Mouse (Mus musculus) retina, adult 2 months (tissue): ENCODE results near the gene Clybl.

ENCODE experiments used
- DNase-seq: peaks from one replicate; pipeline ENCODE4 v3.0.0-alpha.2; 2012; ENCODE audit warnings: low read depth, low spot score

Gene Clybl

GRCm38 (mm10) chr14:122413542-122413928, 232.0 kb downstream of the Clybl start:
- no peak for DNase-seq

- no peak for DNase-seq
Measured at GRCm38 (mm10) chr14:122414786-122415185, 233.3 kb downstream of the Clybl start.

- no peak for DNase-seq
Measured at GRCm38 (mm10) chr14:122416166-122416771, 234.8 kb downstream of the Clybl start.

DNA sequence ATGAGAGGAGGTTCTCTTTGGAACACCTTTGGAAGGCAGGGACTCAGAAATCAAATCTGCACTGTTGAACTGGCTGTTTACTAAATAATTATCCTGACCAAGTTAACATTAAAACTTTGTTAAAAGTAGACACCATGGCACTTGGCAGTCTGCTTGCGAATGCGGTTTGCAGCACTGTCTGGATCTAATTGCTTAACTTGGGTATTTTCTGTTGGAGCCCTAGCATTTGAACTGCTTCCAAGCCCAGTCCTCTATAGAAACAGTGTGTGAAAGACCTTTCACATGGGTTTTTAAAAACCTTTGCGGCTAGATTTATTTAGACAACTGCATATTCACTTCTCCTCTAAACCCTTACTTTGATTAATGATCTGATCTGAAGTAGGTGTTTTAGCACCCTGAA, 242.9 kb downstream of the Clybl start:
- no peak for DNase-seq

- DNase-seq: no peak
Measured at GRCm38 (mm10) chr14:122426529-122427203, 245.2 kb downstream of the Clybl start.

- DNase-seq: no peak
Measured at GRCm38 (mm10) chr14:122427204-122427560, 245.7 kb downstream of the Clybl start.

- DNase-seq: no peak
Measured at GRCm38 (mm10) chr14:122427654-122428053, 246.2 kb downstream of the Clybl start.

DNA sequence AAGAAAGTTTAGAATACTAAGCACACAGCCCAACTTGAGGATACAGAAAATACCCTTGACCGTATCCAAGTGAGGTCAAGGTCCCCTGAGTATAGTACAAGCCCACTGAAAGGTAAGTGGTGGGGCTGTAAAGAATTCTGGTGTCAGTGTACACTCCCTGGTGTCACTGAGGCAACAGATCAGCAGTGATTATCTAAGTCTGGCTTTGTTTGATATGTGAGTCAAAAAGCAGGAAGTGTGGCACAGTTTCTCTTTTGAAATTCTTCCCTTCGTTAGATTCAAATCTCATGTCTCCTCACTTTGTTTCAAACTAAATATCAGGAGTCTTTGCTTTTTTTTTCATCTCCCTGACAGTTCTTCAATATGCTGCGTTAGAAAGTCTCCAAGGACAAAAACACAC, 251.1 kb downstream of the Clybl start:
- DNase-seq: no peak

- no peak for DNase-seq
Measured at GRCm38 (mm10) chr14:122434039-122434438, 252.5 kb downstream of the Clybl start.

DNA sequence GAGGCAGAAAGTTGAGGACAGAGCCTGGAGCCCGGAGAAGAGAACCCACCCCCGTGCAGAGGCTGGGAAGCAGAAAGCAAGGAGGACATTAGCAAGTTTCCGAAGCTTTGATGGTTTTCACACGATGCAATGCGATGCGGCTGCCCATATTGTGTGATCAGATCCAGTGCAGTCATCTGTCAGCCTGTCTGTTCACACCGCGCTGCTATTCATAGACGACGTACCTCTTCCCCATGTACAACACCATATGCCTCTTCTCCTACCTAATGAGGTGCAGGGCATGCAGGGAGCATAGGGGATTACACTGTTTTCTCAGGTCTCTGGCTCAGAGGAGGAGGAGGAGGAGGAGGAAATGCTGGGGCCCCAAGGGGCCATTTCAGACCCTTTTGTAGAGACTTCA, 255.3 kb downstream of the Clybl start:
- no peak for DNase-seq

DNA sequence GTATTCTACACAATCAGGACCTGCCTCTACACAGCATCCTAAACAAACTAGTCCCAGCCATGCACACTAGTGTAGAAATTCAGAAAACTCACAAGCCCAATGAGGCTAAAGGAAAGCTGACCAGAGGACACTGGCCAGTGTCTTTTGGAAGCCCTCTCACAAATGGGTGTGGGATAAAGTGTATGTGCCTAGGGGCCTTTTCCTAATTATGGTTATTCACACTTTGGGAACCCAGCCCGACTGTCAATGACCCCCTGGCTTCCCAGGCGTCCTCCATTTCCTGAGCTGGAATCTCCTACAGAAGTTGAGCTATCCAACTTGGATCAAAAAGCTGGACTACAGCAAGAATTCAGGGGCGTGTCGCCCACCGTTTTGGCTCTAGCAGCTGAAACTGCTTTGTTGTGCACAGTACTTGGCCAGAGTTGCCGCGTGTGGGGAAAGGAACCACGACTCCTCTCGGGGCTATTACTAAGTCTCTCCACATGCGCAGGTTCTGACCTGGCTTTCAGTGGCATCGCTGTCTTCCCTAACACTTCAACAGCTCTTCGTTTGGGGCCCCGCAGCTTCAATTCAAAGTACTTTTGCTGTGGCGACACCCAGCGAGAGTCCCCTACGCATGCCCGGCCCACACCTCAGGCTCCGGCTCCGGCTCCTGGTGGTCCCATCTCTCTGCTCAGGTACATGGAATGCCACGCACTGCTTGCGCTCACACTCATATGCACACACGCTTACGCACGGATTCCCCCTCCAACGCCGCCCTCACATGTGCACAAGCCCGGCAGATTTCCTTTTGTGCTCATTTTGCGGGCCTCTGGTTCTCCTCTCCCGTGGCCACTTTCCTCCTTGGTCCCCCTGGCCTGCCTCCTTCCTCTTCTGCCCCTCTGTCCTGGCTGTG, 268.3 kb downstream of the Clybl start:
- DNase-seq: no peak

- no peak for DNase-seq
Measured at GRCm38 (mm10) chr14:122450496-122451382, 269.2 kb downstream of the Clybl start, which contains the start of gene Gm5089. Gm5089 (minus strand) TSS chr14:122451115.

DNA sequence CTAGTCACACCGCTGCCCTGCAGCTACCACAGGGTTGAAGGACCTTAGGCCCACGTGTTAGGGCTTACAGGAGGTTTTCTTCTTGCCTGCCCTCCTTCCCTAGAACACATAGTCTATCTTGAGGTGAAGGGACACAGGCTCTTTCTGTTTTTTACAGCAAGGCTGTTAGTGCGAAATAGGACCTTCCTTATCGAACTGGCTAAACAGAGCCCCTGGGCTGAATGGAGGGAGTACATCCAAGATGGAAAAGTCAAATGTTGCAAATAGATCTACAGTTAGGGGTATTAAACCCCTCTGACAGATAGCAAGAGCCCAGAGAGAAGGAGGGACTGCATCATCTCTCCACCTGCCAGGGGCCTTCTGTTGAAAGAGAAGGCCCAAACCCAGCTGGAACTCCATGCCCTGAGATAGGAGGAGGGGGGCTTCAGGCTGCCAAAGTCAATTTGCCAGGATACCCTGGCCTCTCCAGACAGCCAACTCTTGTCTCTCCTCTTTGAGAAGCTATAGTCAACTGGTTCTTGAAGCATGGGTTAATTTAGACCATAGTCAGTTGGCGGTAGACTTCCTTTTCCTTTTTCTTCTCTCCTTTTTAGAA, 270.1 kb downstream of the Clybl start:
- no peak for DNase-seq
